Mouse (Mus musculus) adrenal gland, postnatal 4 days (tissue): ENCODE data around the gene Olfr101. TPM values are rescaled to one million over a fixed set of nuclear protein-coding genes. Genes with fewer than 3 reads are reported as not detected.
A peak's percentile ranks its signal among the peaks of the same experiment; 100 is the strongest.

Experiments
- DNase-seq, 2 experiments: peaks; one replicate each; pipeline ENCODE4 v3.0.0; 2021 to 2022; ENCODE audit warnings: low spot score in 2 of 2, mixed read lengths in 2 of 2
- long read RNA-seq, 2 experiments: library from polyadenylated mRNA; stranded (forward); transcript quantifications; one replicate each; pipeline ENCODE4 v2.0.0; 2021
- total RNA-seq, 2 experiments: library from RNA; stranded (reverse); gene quantifications; 2 replicates each; pipeline ENCODE4 v1.2.3; 2021

Gene Olfr101
- not detected for total RNA-seq
- long read RNA-seq, experiment 1, result 0 reads
- long read RNA-seq, experiment 2, result 0 reads

DNA sequence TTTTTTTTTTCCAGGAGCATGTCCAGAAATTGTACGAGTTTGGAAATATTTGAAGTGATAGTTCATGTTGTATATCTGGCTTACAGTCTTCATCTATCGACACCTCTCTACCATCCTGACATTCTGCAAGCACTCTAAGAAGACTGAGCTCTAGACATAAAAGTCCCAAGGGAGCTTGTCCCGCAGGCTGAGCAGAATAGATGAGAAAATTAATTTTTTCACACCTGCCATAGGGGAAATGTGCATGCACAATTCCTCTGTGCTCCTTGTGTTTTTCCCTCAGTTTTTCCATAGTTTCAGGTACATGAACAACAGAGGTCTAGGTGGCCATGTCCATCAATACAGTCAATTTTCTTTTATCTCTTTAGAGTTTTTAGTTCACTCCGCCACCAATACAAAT, at the start of gene Olfr101:
Gene Olfr101, minus strand, starts transcription at position 101 of the 400 bp plus-strand sequence.
- no peak for DNase-seq

DNA sequence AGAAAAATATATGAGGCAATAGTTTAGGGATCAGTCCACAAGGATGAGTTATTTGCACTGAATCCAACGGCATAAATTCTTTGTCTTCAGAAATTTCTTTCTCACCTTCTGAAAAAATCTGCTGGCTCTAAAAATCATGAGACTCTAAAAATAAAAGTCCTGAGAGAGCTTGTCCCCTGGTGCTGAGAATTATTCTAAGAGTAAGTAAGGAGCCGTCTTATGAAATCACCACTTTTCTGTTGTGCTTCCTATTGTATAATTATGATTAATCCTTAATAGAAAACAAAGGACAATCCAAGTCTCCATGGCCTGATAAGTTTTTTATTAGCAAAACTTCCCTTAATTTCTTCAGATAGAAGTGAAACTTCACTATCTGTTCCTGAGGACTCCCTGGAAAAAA, 35.5 kb upstream of the Olfr101 start, which contains the start of gene Olfr103:
Gene Olfr103, minus strand, starts transcription at position 101 of the 400 bp plus-strand sequence.
- no peak for DNase-seq

DNA sequence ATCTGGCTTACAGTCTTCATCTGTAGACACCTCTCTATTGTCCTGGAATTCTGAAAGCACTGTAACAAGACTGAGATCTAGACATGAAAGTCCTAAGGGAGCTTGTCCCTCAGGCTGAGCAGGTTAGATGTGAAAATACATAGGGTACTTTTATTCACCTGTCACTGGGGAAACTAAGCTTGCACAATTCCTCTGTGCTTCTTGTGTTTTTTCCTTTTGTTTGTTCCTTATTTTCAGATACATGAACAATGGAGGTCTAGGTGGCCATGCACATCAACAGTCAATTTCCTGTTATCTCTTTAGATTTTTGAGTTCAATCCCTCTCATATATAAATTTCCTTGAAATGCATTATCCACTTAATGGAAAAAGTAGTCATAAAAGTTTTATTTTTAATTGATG, 12.8 kb upstream of the Olfr101 start, which contains the start of gene Olfr102:
Gene Olfr102, minus strand, starts transcription at position 101 of the 400 bp plus-strand sequence.
- no peak for DNase-seq

DNA sequence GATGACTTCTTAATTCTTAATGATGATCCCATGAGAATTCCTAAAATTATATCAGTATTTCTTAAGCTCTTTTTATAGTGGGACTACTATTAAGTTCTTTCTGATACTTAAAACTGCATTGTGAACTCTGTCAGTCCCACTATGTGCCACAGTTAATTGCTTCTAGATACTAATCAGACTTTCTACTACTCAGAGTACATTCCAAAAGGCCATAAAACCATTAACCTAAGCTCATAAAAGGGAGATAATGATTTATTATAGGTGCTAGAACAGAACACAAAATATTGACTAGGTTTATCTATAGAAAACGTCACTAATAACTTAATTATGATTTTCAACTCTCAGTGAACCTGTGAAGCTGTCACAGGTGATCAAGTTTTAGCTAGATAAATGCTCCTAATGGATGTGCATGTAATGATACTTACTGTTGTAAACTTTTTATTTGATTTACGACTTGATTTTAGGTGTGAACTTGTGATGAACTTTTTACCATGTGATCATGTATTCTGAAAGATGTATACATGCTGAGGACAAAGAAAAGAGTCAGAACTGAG, 6.1 kb upstream of the Olfr101 start:
- DNase-seq, result no peak

DNA sequence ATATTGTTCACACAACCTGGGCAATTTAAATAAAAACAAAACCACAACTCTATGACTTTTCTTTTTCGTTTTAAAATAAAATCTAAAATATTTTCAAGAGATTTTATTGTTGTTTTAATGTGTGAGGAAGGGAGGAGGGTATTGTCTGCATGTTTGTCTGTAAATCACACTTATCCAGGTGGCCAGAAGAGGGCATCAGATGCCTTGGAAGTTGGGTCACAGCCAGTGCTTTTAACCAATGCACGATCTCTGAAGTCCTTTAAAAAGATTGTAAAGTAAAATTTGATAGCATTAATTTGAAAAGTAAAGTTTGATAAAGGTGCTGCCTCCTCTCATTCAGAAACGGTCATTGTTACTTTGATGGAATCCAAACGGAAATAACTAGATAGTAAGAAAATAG, 4.4 kb upstream of the Olfr101 start:
- DNase-seq, result no peak

DNA sequence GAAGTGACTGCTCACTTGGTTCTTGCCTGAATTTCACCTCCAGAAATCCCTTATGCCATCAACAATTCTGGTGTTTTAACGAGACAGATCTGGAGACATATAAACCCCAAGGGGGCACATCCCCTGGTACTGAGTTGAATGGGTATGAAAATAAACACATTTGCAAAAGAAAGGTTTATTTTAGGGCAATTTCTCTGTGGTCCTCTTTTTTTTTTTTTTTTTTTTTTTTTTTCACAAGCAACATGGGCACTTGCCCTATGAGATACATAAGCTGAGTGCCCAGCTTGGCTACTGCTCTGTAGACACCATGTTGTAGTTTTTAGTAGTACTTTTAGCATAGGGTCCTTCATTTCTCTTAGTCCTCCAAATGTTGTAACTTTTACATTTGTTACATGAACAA, 20.8 kb downstream of the Olfr101 start, which contains the start of gene Olfr99:
Gene Olfr99, minus strand, starts transcription at position 101 of the 400 bp plus-strand sequence.
- no peak for DNase-seq

DNA sequence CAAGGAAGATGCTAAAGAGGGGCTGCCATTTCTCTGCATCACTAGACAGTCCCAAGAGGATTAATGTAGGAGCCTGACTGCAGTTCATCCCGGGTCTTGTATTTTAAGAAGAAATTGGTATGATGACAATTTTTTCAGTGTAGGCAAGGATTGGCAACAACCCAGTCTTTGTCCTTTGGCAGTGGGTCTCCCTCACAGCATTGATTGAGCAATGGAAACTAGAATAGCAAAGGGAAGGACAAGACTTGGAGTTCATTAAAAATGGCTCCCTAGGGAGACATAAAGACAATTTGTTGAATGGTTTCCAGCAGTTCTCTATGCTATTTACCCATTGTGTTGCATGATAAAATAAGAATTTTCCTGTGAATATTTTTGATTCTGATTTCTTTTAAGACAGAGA, 23.8 kb downstream of the Olfr101 start:
- no peak for DNase-seq

DNA sequence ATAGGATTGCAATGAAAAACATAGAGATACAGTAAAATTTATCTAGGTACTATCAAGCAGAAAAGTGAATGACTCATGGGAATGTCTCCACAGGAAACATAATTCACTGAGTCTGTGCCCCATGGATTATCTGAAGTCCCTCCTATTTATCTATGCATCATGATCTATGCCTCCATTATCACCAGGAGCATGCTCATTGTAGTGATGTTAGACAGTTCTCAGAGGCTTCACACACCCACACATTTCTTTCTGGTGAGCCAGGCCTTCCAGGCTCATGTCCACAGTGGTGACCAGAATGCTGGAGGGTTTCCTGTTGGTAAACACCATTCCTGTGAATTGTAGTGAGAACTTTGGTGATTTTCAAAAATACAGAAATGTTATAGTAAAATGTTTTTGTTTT, 27.5 kb downstream of the Olfr101 start:
- DNase-seq, result no peak

DNA sequence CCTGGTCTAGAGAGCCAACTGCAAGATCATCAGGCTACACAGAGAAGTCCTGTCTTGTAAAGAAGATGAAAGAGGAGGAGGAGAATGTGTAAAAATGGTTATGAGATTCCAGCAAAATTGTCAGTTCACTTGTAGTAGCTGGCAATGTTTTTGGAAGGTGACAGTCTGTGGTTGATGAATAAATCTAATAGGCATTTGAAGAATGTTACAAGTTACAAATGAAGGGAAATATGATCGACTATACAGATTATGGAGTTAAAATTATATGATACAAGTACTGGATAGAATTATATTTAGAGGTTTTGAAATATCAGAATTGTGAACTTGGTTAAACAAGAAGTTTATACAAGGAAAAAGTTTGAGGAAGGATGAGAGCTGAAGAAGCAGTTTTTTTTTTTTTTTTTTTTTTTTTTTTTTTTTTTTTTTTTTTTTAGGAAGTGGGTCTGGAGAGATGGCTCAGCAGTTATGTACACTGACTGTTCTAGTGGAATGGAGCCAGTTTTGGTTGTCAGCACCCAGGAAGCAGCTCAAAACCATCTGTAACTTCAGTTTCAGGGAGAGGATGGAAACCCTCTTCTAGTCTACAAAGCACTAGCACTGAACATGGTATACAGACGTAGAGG, 28.4 kb downstream of the Olfr101 start:
- no peak for DNase-seq

DNA sequence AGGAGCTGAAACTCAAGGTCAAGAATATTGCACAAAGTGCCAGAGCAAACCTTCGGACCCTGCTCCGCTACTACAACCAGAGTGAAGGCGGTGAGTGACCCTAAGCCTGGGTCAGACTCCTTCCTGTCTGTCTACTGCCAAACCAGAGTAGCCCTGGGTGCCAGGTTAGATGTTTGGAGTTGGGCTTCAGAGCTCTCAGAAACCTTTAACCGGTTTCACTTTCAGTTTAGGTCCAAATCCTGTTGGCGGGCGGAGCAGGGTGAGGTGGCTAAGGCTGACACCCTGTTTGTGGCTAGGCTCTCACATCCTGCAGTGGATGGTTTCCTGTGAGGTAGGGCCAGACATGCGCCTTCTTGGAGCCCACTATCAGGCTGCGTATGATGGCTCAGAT, 33.4 kb downstream of the Olfr101 start:
- DNase-seq, result no peak

DNA sequence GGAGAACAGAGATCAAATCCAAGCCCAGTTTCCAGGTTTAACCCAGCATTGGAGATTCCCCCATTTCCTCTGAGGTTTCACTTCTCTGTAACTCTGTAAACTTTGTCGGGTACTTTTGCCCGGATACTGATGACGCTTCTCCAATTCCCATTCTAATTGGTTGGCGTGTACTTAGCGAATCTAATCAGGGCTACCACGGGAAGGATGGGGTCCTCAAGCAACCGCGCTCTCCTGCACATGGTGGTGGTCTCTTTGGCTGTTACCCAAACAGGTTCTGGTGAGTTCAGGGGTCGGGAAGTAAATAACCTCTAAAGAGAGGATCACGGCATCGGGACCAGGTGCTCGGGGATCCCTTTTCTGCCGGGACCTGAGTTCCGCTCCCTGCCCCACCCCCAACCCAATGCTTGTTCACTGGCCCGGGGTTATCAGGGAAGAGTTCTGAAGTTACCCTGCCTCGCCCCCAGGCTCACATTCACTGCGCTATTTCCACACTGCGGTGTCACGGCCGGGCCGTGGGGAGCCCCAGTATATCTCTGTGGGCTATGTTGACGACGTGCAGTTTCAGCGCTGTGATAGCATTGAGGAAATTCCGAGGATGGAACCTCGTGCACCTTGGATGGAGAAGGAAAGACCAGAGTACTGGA, 33.9 kb downstream of the Olfr101 start, which contains the start of gene H2-M3:
Gene H2-M3, plus strand, starts transcription at position 163 of the 644 bp plus-strand sequence.
- peak; percentile 44 to 70 for DNase-seq

DNA sequence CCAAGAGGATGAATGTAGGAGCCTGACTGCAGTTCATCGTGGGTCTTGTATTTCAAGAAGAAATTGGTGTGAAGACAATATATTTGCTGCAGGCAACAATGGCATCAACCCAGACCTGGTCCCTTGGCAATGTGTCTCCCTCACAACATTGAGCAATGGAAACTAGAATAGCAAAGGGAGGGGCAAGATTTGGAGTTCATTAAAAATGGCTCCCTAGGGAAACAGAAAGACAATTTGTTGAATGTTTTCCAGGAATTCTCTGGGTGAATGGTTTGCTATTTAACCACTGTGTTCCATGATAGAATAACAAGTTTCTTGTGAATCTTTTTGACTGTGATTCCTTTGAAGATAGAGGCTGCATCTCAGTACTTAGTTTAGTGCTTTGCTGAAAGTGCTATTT, 40.5 kb downstream of the Olfr101 start, which contains the start of gene Olfr98:
Gene Olfr98, minus strand, starts transcription at position 124 of the 400 bp plus-strand sequence.
- DNase-seq, result no peak

DNA sequence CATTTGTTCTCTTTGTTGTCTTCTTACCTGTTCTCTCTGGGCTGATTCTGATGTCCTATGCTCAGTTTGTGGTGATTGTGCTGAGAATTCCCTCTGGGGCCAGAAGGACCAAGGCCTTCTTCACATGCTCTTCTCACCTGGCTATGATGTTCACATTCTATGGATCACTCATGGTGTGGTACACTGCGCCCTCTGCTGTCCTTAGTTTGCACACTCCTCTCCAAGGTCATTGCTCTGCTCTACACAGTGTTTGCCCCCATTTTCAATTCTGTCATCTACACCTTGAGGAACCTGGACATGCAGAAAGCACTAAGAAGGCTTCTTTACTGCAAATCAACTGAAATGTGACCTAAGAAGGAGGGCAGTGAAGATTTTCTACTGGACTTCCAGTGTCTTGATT, 53.6 kb downstream of the Olfr101 start:
- no peak for DNase-seq

DNA sequence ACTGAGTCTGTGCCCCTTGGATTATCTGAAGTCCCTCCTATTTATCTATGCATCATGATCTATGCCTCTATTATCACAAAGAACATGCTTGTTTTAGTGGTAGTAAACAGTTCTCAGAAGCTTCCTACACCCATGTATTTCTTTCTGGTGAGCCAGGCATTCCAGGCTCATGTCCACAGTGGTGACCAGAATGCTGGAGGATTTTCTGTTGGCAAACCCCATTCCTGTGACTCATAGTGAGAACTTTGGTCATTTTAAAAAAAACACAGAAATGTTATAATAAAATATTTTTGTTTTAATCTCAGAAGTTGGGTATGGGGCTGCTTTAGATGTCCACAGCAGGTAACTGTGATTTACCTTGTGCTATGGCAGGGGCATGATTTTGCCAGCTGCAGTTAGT, 54.7 kb downstream of the Olfr101 start:
- DNase-seq, result no peak

Other genes starting within 250 kb of the Olfr101 start
- under 1 TPM in 1 of 2 experiments, not detected in 1; 0.14 TPM for gene Olfr90, start 215.8 kb downstream of the Olfr101 start, total RNA-seq
- not detected for gene Olfr91, start 206.0 kb downstream of the Olfr101 start, total RNA-seq
- gene Olfr92, start 184.2 kb downstream of the Olfr101 start, total RNA-seq, result not detected
- not detected for gene Olfr93, start 142.8 kb downstream of the Olfr101 start, total RNA-seq
- gene Ubd, start 110.4 kb downstream of the Olfr101 start, total RNA-seq, result not detected
- gene Olfr94, start 103.3 kb downstream of the Olfr101 start, total RNA-seq, result not detected
- gene Olfr95, start 91.2 kb downstream of the Olfr101 start, total RNA-seq, result not detected
- gene Olfr96, start 84.2 kb downstream of the Olfr101 start, total RNA-seq, result not detected
- not detected for gene Olfr97, start 67.0 kb downstream of the Olfr101 start, total RNA-seq
- gene Olfr98, start 40.6 kb downstream of the Olfr101 start, total RNA-seq, result not detected
- gene H2-M3, start 34.1 kb downstream of the Olfr101 start, total RNA-seq, result 1 to 10 TPM; 4.3 to 5.6 TPM
- not detected for gene Olfr99, start 20.9 kb downstream of the Olfr101 start, total RNA-seq
- gene Olfr102, start 12.7 kb upstream of the Olfr101 start, total RNA-seq, result not detected
- gene Olfr103, start 35.4 kb upstream of the Olfr101 start, total RNA-seq, result not detected
- not detected for gene Olfr104-ps, start 55.3 kb upstream of the Olfr101 start, total RNA-seq
- not detected for gene Olfr105-ps, start 74.7 kb upstream of the Olfr101 start, total RNA-seq
- gene Olfr106-ps, start 86.1 kb upstream of the Olfr101 start, total RNA-seq, result not detected
- gene Olfr107, start 94.9 kb upstream of the Olfr101 start, total RNA-seq, result not detected
- not detected for gene Olfr108, start 141.2 kb upstream of the Olfr101 start, total RNA-seq
- gene Olfr109, start 154.6 kb upstream of the Olfr101 start, total RNA-seq, result not detected
- gene H2-M2, start 179.2 kb upstream of the Olfr101 start, total RNA-seq, result under 1 TPM in 1 of 2 experiments, not detected in 1; 0.20 TPM
- not detected for gene Olfr110, start 188.2 kb upstream of the Olfr101 start, total RNA-seq
- gene Olfr111, start 203.7 kb upstream of the Olfr101 start, total RNA-seq, result not detected